Mouse (Mus musculus) embryo, embryonic 10 days (tissue): ENCODE measurements around the gene Dusp27.
A peak's percentile ranks its signal among the peaks of the same experiment; 100 is the strongest.

Experiments
- DNase-seq: peaks from one replicate; pipeline ENCODE4 v3.0.0-alpha.2; 2015; ENCODE audit warnings: low spot score

Gene Dusp27

GRCm38 (mm10) chr1:166102920-166103608, 24.7 kb downstream of the Dusp27 start:
- peak; percentile 67 for DNase-seq

GRCm38 (mm10) chr1:166098120-166098519, 29.6 kb downstream of the Dusp27 start:
- DNase-seq, result no peak

GRCm38 (mm10) chr1:166094462-166094861, 33.3 kb downstream of the Dusp27 start:
- DNase-seq, result no peak

GRCm38 (mm10) chr1:166090306-166090705, 37.4 kb downstream of the Dusp27 start:
- no peak for DNase-seq

GRCm38 (mm10) chr1:166089739-166090138, 38.0 kb downstream of the Dusp27 start:
- DNase-seq, result peak; percentile 60

GRCm38 (mm10) chr1:166089337-166089736, 38.4 kb downstream of the Dusp27 start:
- DNase-seq, result no peak

- no peak for DNase-seq
Observed at GRCm38 (mm10) chr1:166088446-166089170, 39.1 kb downstream of the Dusp27 start.

GRCm38 (mm10) chr1:166077052-166077735, 50.5 kb downstream of the Dusp27 start:
- no peak for DNase-seq

- DNase-seq, result no peak
Observed at GRCm38 (mm10) chr1:166067856-166068440, 59.8 kb downstream of the Dusp27 start.

GRCm38 (mm10) chr1:166063870-166064269, 63.9 kb downstream of the Dusp27 start:
- no peak for DNase-seq

GRCm38 (mm10) chr1:166061532-166061931, 66.2 kb downstream of the Dusp27 start:
- DNase-seq, result no peak

GRCm38 (mm10) chr1:166060406-166060805, 67.3 kb downstream of the Dusp27 start:
- DNase-seq, result no peak

- DNase-seq, result peak; percentile 35
Observed at GRCm38 (mm10) chr1:166056098-166056756, 71.5 kb downstream of the Dusp27 start.

GRCm38 (mm10) chr1:166053285-166053955, 74.3 kb downstream of the Dusp27 start:
- peak; percentile 13 for DNase-seq

GRCm38 (mm10) chr1:166049046-166049827, 78.5 kb downstream of the Dusp27 start:
- peak; percentile 73 for DNase-seq

GRCm38 (mm10) chr1:166048230-166048911, 79.4 kb downstream of the Dusp27 start:
- DNase-seq, result peak; percentile 63
